Mouse (Mus musculus) embryonic facial prominence, embryonic 10.5 days (tissue): Measurements from ENCODE around the gene Rpl3. TPM values are rescaled to one million over a fixed set of nuclear protein-coding genes. Genes with fewer than 3 reads are reported as not detected.
A peak's percentile ranks its signal among the peaks of the same experiment; 100 is the strongest.

Experiments
- DNase-seq: peaks from one replicate; pipeline ENCODE4 v3.0.0-alpha.2; 2017; ENCODE audit warnings: low spot score
- H3K27ac ChIP-seq: fragments of 300-500 bp; sonication (generic); replicated peaks from 2 replicates; pipeline ENCODE4 v1.5.1; 2016; ENCODE audit warnings: mild to moderate bottlenecking
- H3K27me3 ChIP-seq: fragments of 300-500 bp; sonication (generic); replicated peaks from 2 replicates; pipeline ENCODE4 v1.6.1; 2016; ENCODE audit warnings: low read depth, mild to moderate bottlenecking; ENCODE audit not compliant: poor library complexity, severe bottlenecking
- H3K36me3 ChIP-seq: fragments of 300-500 bp; sonication (generic); replicated peaks from 2 replicates; pipeline ENCODE4 v1.6.1; 2016; ENCODE audit warnings: mild to moderate bottlenecking, moderate library complexity
- H3K4me1 ChIP-seq: fragments of 300-500 bp; sonication (generic); 2 replicates; pipeline ENCODE4 v1.6.1; 2016
- H3K4me3 ChIP-seq: fragments of 300-500 bp; sonication (generic); 2 replicates; pipeline ENCODE4 v1.5.1; 2016; ENCODE audit warnings: mild to moderate bottlenecking, moderate library complexity
- H3K9me3 ChIP-seq: fragments of 300-500 bp; sonication (generic); 2 replicates; pipeline ENCODE4 v1.6.1; 2016; ENCODE audit warnings: mild to moderate bottlenecking
- WGBS: fragments of 180-500 bp; shearing (Covaris S2); methylation state at CpG from one replicate; pipeline ENCODE4 v1.1.7; 2016; 5-methylcytosine and 5-hydroxymethylcytosine counted together
- polyA plus RNA-seq: library from polyadenylated mRNA; unstranded; fragments of >200 nt; fragmentation: Nextera tagmentation; extraction: Ambion mirVana; gene quantifications from 2 replicates; pipeline ENCODE4 v1.2.1, GENCODE M21; 2016

The Rpl3 gene
- polyA plus RNA-seq, 1 experiment from 2014 or later, result 1,049 TPM

- no peak overlapping the region for H3K4me3 ChIP-seq
- no peak overlapping the region for H3K27ac ChIP-seq
- no peaks in the 10 kb centered on the region for H3K36me3 ChIP-seq
- peaks cover 17% of the 10 kb centered on the region for H3K4me1 ChIP-seq
- no peaks in the 10 kb centered on the region; the same call in 1 of the 2 replicates for H3K27me3 ChIP-seq
- no peaks in the 10 kb centered on the region for H3K9me3 ChIP-seq
- no peak for DNase-seq
- WGBS, result 91% methylated on average over 3 of the region's 3 CpGs
Observed at GRCm38 (mm10) chr15:80107575-80107974, 15.9 kb upstream of the Rpl3 start.

- Histone ChIP-seq H3K36me3 (no peaks in the 10 kb centered on the region), H3K4me3 (no peak overlapping the region), H3K27ac (no peak overlapping the region), H3K27me3 (peaks cover 3% of the 10 kb centered on the region; the same call in 1 of the 2 replicates), H3K4me1 (peaks cover 17% of the 10 kb centered on the region), H3K9me3 (no peaks in the 10 kb centered on the region)
- 96% methylated on average over 8 of the region's 8 CpGs for WGBS
- DNase-seq, result no peak
Observed at GRCm38 (mm10) chr15:80107143-80107542, 15.5 kb upstream of the Rpl3 start.

- no peak overlapping the region for H3K4me3 ChIP-seq
- no peak for DNase-seq
- H3K9me3 ChIP-seq, result no peaks in the 10 kb centered on the region
- H3K4me1 ChIP-seq, result peaks cover 25% of the 10 kb centered on the region
- H3K36me3 ChIP-seq, result no peaks in the 10 kb centered on the region
- H3K27me3 ChIP-seq, result peaks cover 9% of the 10 kb centered on the region; the same call in 1 of the 2 replicates
- WGBS, result 75% methylated on average over 12 of the region's 12 CpGs
- H3K27ac ChIP-seq, result no peak overlapping the region
Observed at GRCm38 (mm10) chr15:80105490-80106410, 14.1 kb upstream of the Rpl3 start.

GRCm38 (mm10) chr15:80102495-80102894, 10.8 kb upstream of the Rpl3 start:
- H3K27me3 ChIP-seq, result peaks cover 39% of the 10 kb centered on the region
- H3K4me3 ChIP-seq, result no peak overlapping the region
- DNase-seq, result no peak
- no peaks in the 10 kb centered on the region for H3K9me3 ChIP-seq
- 82% methylated on average over 6 of the region's 6 CpGs for WGBS
- H3K36me3 ChIP-seq, result no peaks in the 10 kb centered on the region
- peaks cover 44% of the 10 kb centered on the region for H3K4me1 ChIP-seq
- H3K27ac ChIP-seq, result no peak overlapping the region

GRCm38 (mm10) chr15:80101503-80101902, 9.8 kb upstream of the Rpl3 start:
- peaks cover 49% of the 10 kb centered on the region for H3K27me3 ChIP-seq
- no peak overlapping the region for H3K4me3 ChIP-seq
- peaks cover 54% of the 10 kb centered on the region for H3K4me1 ChIP-seq
- 78% methylated on average over 6 of the region's 6 CpGs for WGBS
- H3K27ac ChIP-seq, result no peak overlapping the region
- H3K36me3 ChIP-seq, result no peaks in the 10 kb centered on the region
- no peak for DNase-seq
- H3K9me3 ChIP-seq, result no peaks in the 10 kb centered on the region

GRCm38 (mm10) chr15:80100871-80101270, 9.2 kb upstream of the Rpl3 start:
- Histone ChIP-seq H3K9me3 (no peaks in the 10 kb centered on the region), H3K4me1 (peaks cover 55% of the 10 kb centered on the region), H3K36me3 (no peaks in the 10 kb centered on the region), H3K4me3 (no peak overlapping the region), H3K27me3 (peaks cover 56% of the 10 kb centered on the region), H3K27ac (no peak overlapping the region)
- 87% methylated on average over 10 of the region's 10 CpGs for WGBS
- no peak for DNase-seq

- H3K4me1 ChIP-seq, result peaks cover 51% of the 10 kb centered on the region
- no peak for DNase-seq
- H3K27me3 ChIP-seq, result peaks cover 62% of the 10 kb centered on the region
- H3K36me3 ChIP-seq, result no peaks in the 10 kb centered on the region
- no peak overlapping the region for H3K27ac ChIP-seq
- no peaks in the 10 kb centered on the region for H3K9me3 ChIP-seq
- H3K4me3 ChIP-seq, result no peak overlapping the region
- 77% methylated on average over 3 of the region's 3 CpGs for WGBS
Observed at GRCm38 (mm10) chr15:80100196-80100595, 8.5 kb upstream of the Rpl3 start.

GRCm38 (mm10) chr15:80099477-80099876, 7.8 kb upstream of the Rpl3 start:
- Histone ChIP-seq H3K9me3 (no peaks in the 10 kb centered on the region), H3K4me1 (peaks cover 44% of the 10 kb centered on the region), H3K36me3 (no peaks in the 10 kb centered on the region), H3K4me3 (no peak overlapping the region), H3K27me3 (peaks cover 62% of the 10 kb centered on the region), H3K27ac (no peak overlapping the region)
- DNase-seq, result no peak
- 75% methylated on average over 3 of the region's 3 CpGs for WGBS

GRCm38 (mm10) chr15:80098809-80099208, 7.1 kb upstream of the Rpl3 start:
- Histone ChIP-seq H3K36me3 (no peaks in the 10 kb centered on the region), H3K4me3 (no peak overlapping the region), H3K9me3 (no peaks in the 10 kb centered on the region), H3K27ac (no peak overlapping the region), H3K4me1 (peaks cover 44% of the 10 kb centered on the region), H3K27me3 (peaks cover 68% of the 10 kb centered on the region)
- WGBS, result 38% methylated on average over 9 of the region's 9 CpGs
- DNase-seq, result no peak

- no peak overlapping the region for H3K4me3 ChIP-seq
- DNase-seq, result no peak
- 31% methylated on average over 8 of the region's 8 CpGs for WGBS
- peaks cover 76% of the 10 kb centered on the region for H3K27me3 ChIP-seq
- H3K4me1 ChIP-seq, result peaks cover 39% of the 10 kb centered on the region
- no peaks in the 10 kb centered on the region for H3K36me3 ChIP-seq
- no peak overlapping the region for H3K27ac ChIP-seq
- H3K9me3 ChIP-seq, result no peaks in the 10 kb centered on the region
Observed at GRCm38 (mm10) chr15:80097999-80098461, 6.4 kb upstream of the Rpl3 start.

GRCm38 (mm10) chr15:80096946-80097881, 5.5 kb upstream of the Rpl3 start:
- WGBS, result 26% methylated on average over 20 of the region's 20 CpGs
- H3K9me3 ChIP-seq, result no peaks in the 10 kb centered on the region
- peak overlapping the region; percentile 16; the same call in 1 of the 2 replicates for H3K27ac ChIP-seq
- peak overlapping the region; percentile 34 for H3K4me3 ChIP-seq
- H3K36me3 ChIP-seq, result no peaks in the 10 kb centered on the region
- H3K4me1 ChIP-seq, result peaks cover 46% of the 10 kb centered on the region
- DNase-seq, result peak; percentile 69
- H3K27me3 ChIP-seq, result peaks cover 82% of the 10 kb centered on the region

- Histone ChIP-seq H3K36me3 (no peaks in the 10 kb centered on the region), H3K4me1 (peaks cover 51% of the 10 kb centered on the region), H3K27me3 (peaks cover 85% of the 10 kb centered on the region), H3K27ac (peak overlapping the region; percentile 16; the same call in 1 of the 2 replicates), H3K9me3 (no peaks in the 10 kb centered on the region), H3K4me3 (no peak overlapping the region)
- 69% methylated on average over 10 of the region's 10 CpGs for WGBS
- no peak for DNase-seq
Observed at GRCm38 (mm10) chr15:80096406-80096805, 4.7 kb upstream of the Rpl3 start.
